In the genomic region with DNA sequence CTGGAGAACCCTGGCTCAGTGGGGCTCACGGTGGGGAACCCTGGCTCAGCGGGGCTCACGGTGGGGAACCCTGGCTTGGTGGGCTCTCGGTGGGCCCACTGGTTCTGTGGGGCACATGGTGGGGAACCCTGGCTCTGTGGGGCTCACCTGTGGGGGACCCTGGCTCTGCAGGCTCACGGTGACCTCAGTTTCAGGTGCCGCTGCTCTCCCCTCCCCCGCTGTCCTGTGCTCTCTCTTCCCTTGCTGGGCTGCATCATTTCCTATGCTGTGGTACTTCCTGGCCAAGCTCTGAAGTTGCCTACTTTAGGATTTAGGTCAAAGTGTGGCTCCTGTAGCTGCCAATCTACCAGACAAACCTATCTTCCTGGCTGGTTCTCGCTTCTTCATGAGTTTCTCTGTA, we compare ENCODE assay signal across 26 mouse cellular contexts. TPM values are rescaled to one million over a fixed set of nuclear protein-coding genes. Genes with fewer than 3 reads are reported as not detected.
A peak's percentile ranks its signal among the peaks of the same experiment; 100 is the strongest.
DNase-seq lines count a peak whose midpoint lies in the region; ATAC-seq and TF ChIP-seq lines count a peak whose summit lies in the region.
"Had no signal": no experiment of that assay in that cellular context is flagged by ENCODE, and none has a peak within 500 bp of the region (broad histone marks: within the 10 kb centered on the region; RNA-seq: fewer than 3 reads in every experiment).

No protein-coding gene starts in this region.

- 29% methylated on average over 8 of the region's 8 CpGs for WGBS in thymus, adult 2 months
- 75% methylated on average over 8 of the region's 8 CpGs for WGBS in midbrain, embryonic 15.5 days

- no peaks in the 10 kb centered on the region for H3K9me3 ChIP-seq in midbrain, embryonic 15.5 days
- H3K9me3 ChIP-seq: embryonic facial prominence, embryonic 12.5 days; hindbrain, embryonic 12.5 days; limb, embryonic 13.5 days; lung, embryonic 15.5 days; megakaryocyte, embryonic 14.5 days; midbrain, embryonic 12.5 days had no signal

- peaks cover 7% of the 10 kb centered on the region; the same call in 1 of the 2 replicates for H3K36me3 ChIP-seq in thymus, adult 2 months (ENCODE audit: control insufficient read depth, insufficient read depth, low read length)
- peaks cover 28% of the 10 kb centered on the region; the same call in 1 of the 2 replicates for H3K36me3 ChIP-seq in midbrain, embryonic 15.5 days (replicated peaks)

- H3K4me1 ChIP-seq in thymus, adult 2 months (replicated peaks; ENCODE audit: control insufficient read depth, insufficient read depth, low read length), result peaks cover 31% of the 10 kb centered on the region
- no peaks in the 10 kb centered on the region for H3K4me1 ChIP-seq in midbrain, embryonic 15.5 days
- H3K4me1 ChIP-seq: embryonic facial prominence, embryonic 12.5 days; limb, embryonic 13.5 days; lung, embryonic 15.5 days; midbrain, embryonic 12.5 days had no signal

- H3K4me2 ChIP-seq in midbrain, embryonic 15.5 days, result no peak overlapping the region
- H3K4me2 ChIP-seq: embryonic facial prominence, embryonic 12.5 days; hindbrain, embryonic 12.5 days; limb, embryonic 13.5 days; liver, embryonic 11.5 days; lung, embryonic 15.5 days; midbrain, embryonic 12.5 days had no signal

- no peak overlapping the region for H3K9ac ChIP-seq in midbrain, embryonic 15.5 days
- H3K9ac ChIP-seq: embryonic facial prominence, embryonic 12.5 days; hindbrain, embryonic 12.5 days; limb, embryonic 13.5 days; lung, embryonic 15.5 days; midbrain, embryonic 12.5 days had no signal

- no peak for TF ChIP-seq CTCF in thymus, adult 2 months (IDR thresholded peaks at IDR 0.05; ENCODE audit: borderline replicate concordance, control insufficient read depth, extremely low read depth, insufficient read depth, low read length, poor library complexity)

- peak; percentile 33 for DNase-seq in CD4-positive, CD25-positive, alpha-beta regulatory T cell, adult 2 months (ENCODE audit: low read depth, low spot score)
- DNase-seq in thymus, adult 2 months, result peak; percentile 68
- DNase-seq in thymus, postnatal 36 days, result peak; percentile 72 to 80
- DNase-seq in MN1 (ENCODE audit: low spot score), result no peak
- DNase-seq: cerebellum, adult 11 months; cerebellum, adult 9-10 months; embryo, embryonic 11 days; gastrocnemius, postnatal 36 days; heart, adult 2 months; heart, postnatal 14 days; kidney, adult 11 months; kidney, postnatal 14 days; lung, postnatal 36 days had no signal

- TF ChIP-seq POLR2A in thymus, adult 2 months (IDR thresholded peaks at IDR 0.05; ENCODE audit: control insufficient read depth, extremely low read depth, insufficient read depth, low read length, poor library complexity), result no peak

- H3K27ac ChIP-seq in thymus, adult 2 months (ENCODE audit: control insufficient read depth, insufficient read depth, low read length), result peak overlapping the region; percentile 64
- H3K27ac ChIP-seq in midbrain, embryonic 15.5 days, result no peak overlapping the region
- H3K27ac ChIP-seq: embryonic facial prominence, embryonic 12.5 days; heart, adult 2 months; hindbrain, embryonic 12.5 days; left cerebral cortex, adult 2 months; limb, embryonic 13.5 days; lung, embryonic 15.5 days; midbrain, embryonic 12.5 days had no signal

- no peak for ATAC-seq in CD4-positive, CD25-positive, alpha-beta regulatory T cell, adult 4 months
- peak; percentile 38 for ATAC-seq in inflammation-experienced regulatory T-cells, adult 6 months
- ATAC-seq in activated CD4-positive, CD25-positive, alpha-beta regulatory T cell, adult 4 months, result no peak
- no peak for ATAC-seq in midbrain, embryonic 15.5 days (replicated peaks)
- ATAC-seq: forebrain, embryonic 14.5 days had no signal

- no peaks in the 10 kb centered on the region for H3K27me3 ChIP-seq in thymus, adult 2 months (ENCODE audit: control insufficient read depth, insufficient read depth, low read length)
- H3K27me3 ChIP-seq in midbrain, embryonic 15.5 days (replicated peaks), result no peaks in the 10 kb centered on the region
- H3K27me3 ChIP-seq: embryonic facial prominence, embryonic 12.5 days; hindbrain, embryonic 12.5 days; limb, embryonic 13.5 days; lung, embryonic 15.5 days; megakaryocyte, embryonic 14.5 days; midbrain, embryonic 12.5 days had no signal

- H3K4me3 ChIP-seq in thymus, adult 2 months (ENCODE audit: control insufficient read depth, insufficient read depth, low read length), result peak overlapping the region; percentile 33
- no peak overlapping the region for H3K4me3 ChIP-seq in midbrain, embryonic 15.5 days
- H3K4me3 ChIP-seq: embryonic facial prominence, embryonic 12.5 days; heart, adult 2 months; hindbrain, embryonic 12.5 days; left cerebral cortex, adult 2 months; limb, embryonic 13.5 days; lung, embryonic 15.5 days; megakaryocyte, embryonic 14.5 days; midbrain, embryonic 12.5 days had no signal

RNA-seq across cellular contexts. Expression of gene Cutc, which starts 29.9 kb away (rescaled TPM):
- polyA plus RNA-seq in CD4-positive, CD25-positive, alpha-beta regulatory T cell, adult 4 months (2017; shearing (Covaris generic)), result 10 to 100 TPM; 12.5 to 16.8 TPM
- 10 to 100 TPM; 12.8 to 17.2 (median 13.6) TPM for polyA plus RNA-seq in inflammation-experienced regulatory T-cells, adult 6 months (2017; shearing (Covaris generic))
- polyA plus RNA-seq in thymus, adult 2 months (2012; rRNA removed), result 5.4 and 5.5 TPM in 2 replicates
- 10 to 100 TPM; 12.3 to 19.9 TPM for polyA plus RNA-seq in activated CD4-positive, CD25-positive, alpha-beta regulatory T cell, adult 4 months (2017; shearing (Covaris generic))
- polyA plus RNA-seq in midbrain, embryonic 15.5 days (2015; fragmentation: Nextera tagmentation; extraction: Ambion mirVana), result 6.9 and 7.4 TPM in 2 replicates

RNA-seq across cellular contexts. Expression of gene Cox15, which starts 29.9 kb away (rescaled TPM):
- 10 to 100 TPM in 1 of 2 experiments, 1 to 10 TPM in 1; 7.4 to 14.6 TPM for polyA plus RNA-seq in CD4-positive, CD25-positive, alpha-beta regulatory T cell, adult 4 months (2017; shearing (Covaris generic))
- polyA plus RNA-seq in inflammation-experienced regulatory T-cells, adult 6 months (2017; shearing (Covaris generic)), result 10 to 100 TPM in 1 of 3 experiments, 1 to 10 TPM in 2; 8.1 to 11.0 (median 9.3) TPM
- 17.3 and 17.4 TPM in 2 replicates for polyA plus RNA-seq in thymus, adult 2 months (2012; rRNA removed)
- 1 to 10 TPM; 6.6 to 8.1 TPM for polyA plus RNA-seq in activated CD4-positive, CD25-positive, alpha-beta regulatory T cell, adult 4 months (2017; shearing (Covaris generic))
- polyA plus RNA-seq in midbrain, embryonic 15.5 days (2015; fragmentation: Nextera tagmentation; extraction: Ambion mirVana), result 12.8 and 14.2 TPM in 2 replicates

RNA-seq across cellular contexts. Expression of gene Entpd7, which starts 33.4 kb away (rescaled TPM):
- 1 to 10 TPM; 6.7 to 7.1 TPM for polyA plus RNA-seq in CD4-positive, CD25-positive, alpha-beta regulatory T cell, adult 4 months (2017; shearing (Covaris generic))
- 10 to 100 TPM in 1 of 3 experiments, 1 to 10 TPM in 2; 6.7 to 10.7 (median 7.2) TPM for polyA plus RNA-seq in inflammation-experienced regulatory T-cells, adult 6 months (2017; shearing (Covaris generic))
- polyA plus RNA-seq in thymus, adult 2 months (2012; rRNA removed), result 8.8 and 10.1 TPM in 2 replicates
- polyA plus RNA-seq in activated CD4-positive, CD25-positive, alpha-beta regulatory T cell, adult 4 months (2017; shearing (Covaris generic)), result 1 to 10 TPM; 8.0 TPM
- polyA plus RNA-seq in midbrain, embryonic 15.5 days (2015; fragmentation: Nextera tagmentation; extraction: Ambion mirVana), result 7.8 and 10.4 TPM in 2 replicates

RNA-seq across cellular contexts. Expression of gene Slc25a28, which starts 48.2 kb away (rescaled TPM):
- 10 to 100 TPM in 1 of 2 experiments, 1 to 10 TPM in 1; 9.8 to 12.6 TPM for polyA plus RNA-seq in CD4-positive, CD25-positive, alpha-beta regulatory T cell, adult 4 months (2017; shearing (Covaris generic))
- polyA plus RNA-seq in inflammation-experienced regulatory T-cells, adult 6 months (2017; shearing (Covaris generic)), result 10 to 100 TPM in 2 of 3 experiments, 1 to 10 TPM in 1; 4.6 to 14.1 (median 12.4) TPM
- polyA plus RNA-seq in thymus, adult 2 months (2012; rRNA removed), result 80.5 and 88.7 TPM in 2 replicates
- polyA plus RNA-seq in activated CD4-positive, CD25-positive, alpha-beta regulatory T cell, adult 4 months (2017; shearing (Covaris generic)), result 10 to 100 TPM in 1 of 2 experiments, 1 to 10 TPM in 1; 8.3 to 10.8 TPM
- 14.4 and 16.7 TPM in 2 replicates for polyA plus RNA-seq in midbrain, embryonic 15.5 days (2015; fragmentation: Nextera tagmentation; extraction: Ambion mirVana)

RNA-seq across cellular contexts. Expression of gene Abcc2, which starts 59.1 kb away (rescaled TPM):
- not detected for polyA plus RNA-seq in CD4-positive, CD25-positive, alpha-beta regulatory T cell, adult 4 months (2017; shearing (Covaris generic))
- polyA plus RNA-seq in inflammation-experienced regulatory T-cells, adult 6 months (2017; shearing (Covaris generic)), result not detected
- 0.46 and 1.1 TPM in 2 replicates for polyA plus RNA-seq in thymus, adult 2 months (2012; rRNA removed)
- polyA plus RNA-seq in activated CD4-positive, CD25-positive, alpha-beta regulatory T cell, adult 4 months (2017; shearing (Covaris generic)), result not detected
- polyA plus RNA-seq in midbrain, embryonic 15.5 days (2015; fragmentation: Nextera tagmentation; extraction: Ambion mirVana), result 0.04 and 0.06 TPM in 2 replicates
- polyA plus RNA-seq: forebrain, embryonic 14.5 days; hindbrain, embryonic 12.5 days; midbrain, embryonic 12.5 days had no signal
